Mouse (Mus musculus): ENCODE results near the gene Nfkbil1. TPM values are rescaled to one million over a fixed set of nuclear protein-coding genes. Genes with fewer than 3 reads are reported as not detected.

Nfkbil1 gene
- polyA plus RNA-seq, 1 experiment from 2014 or later = 10.8 TPM

GRCm38 (mm10) chr17:35252619-35253292 lies 17.2 kb upstream of the Nfkbil1 start:
- no peak for ATAC-seq (ENCODE audit: low read depth)
- Histone ChIP-seq H3K4me2 (no peak overlapping the region), H3K9me3 (no peaks in the 10 kb centered on the region), H3K4me3 (no peak overlapping the region), H3K27me3 (no peaks in the 10 kb centered on the region), H3K9ac (no peak overlapping the region), H3K4me1 (replicated peaks) (peaks cover under 1% of the 10 kb centered on the region; the same call in 1 of the 2 replicates), H3K36me3 (peaks cover 67% of the 10 kb centered on the region), H3K27ac (replicated peaks) (no peak overlapping the region)
- 86% methylated on average over 18 of the region's 18 CpGs for WGBS

DNA sequence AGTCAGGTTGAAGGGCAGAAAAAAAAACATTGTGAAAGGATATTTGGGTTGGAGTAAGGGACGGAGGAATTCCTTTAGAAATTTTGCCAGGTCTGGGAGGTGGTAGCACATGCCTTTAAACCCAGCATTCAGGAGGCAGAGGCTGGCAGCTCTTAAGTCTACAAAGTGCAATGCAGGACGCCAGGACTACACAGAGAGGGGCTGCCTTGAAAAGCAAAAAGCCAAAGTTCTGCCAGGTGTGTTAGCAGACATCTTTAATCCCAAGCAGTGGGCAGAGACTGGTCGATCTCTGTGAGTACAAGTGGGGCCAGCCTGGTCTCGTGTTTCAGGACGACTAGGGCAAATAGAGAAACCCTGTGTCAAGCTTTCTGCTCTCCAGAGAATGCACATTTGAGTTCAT lies 16.4 kb upstream of the Nfkbil1 start:
- Histone ChIP-seq H3K4me3 (no peak overlapping the region), H3K27ac (replicated peaks) (no peak overlapping the region), H3K4me2 (no peak overlapping the region), H3K9me3 (no peaks in the 10 kb centered on the region), H3K27me3 (no peaks in the 10 kb centered on the region), H3K36me3 (peaks cover 75% of the 10 kb centered on the region), H3K4me1 (replicated peaks) (peaks cover 4% of the 10 kb centered on the region), H3K9ac (no peak overlapping the region)
- ATAC-seq (ENCODE audit: low read depth) = no peak
- WGBS = 82% methylated on average over 5 of the region's 5 CpGs

GRCm38 (mm10) chr17:35251162-35251719 lies 15.6 kb upstream of the Nfkbil1 start:
- H3K27ac ChIP-seq (replicated peaks) = no peak overlapping the region
- no peak overlapping the region for H3K9ac ChIP-seq
- ATAC-seq (ENCODE audit: low read depth) = no peak

DNA sequence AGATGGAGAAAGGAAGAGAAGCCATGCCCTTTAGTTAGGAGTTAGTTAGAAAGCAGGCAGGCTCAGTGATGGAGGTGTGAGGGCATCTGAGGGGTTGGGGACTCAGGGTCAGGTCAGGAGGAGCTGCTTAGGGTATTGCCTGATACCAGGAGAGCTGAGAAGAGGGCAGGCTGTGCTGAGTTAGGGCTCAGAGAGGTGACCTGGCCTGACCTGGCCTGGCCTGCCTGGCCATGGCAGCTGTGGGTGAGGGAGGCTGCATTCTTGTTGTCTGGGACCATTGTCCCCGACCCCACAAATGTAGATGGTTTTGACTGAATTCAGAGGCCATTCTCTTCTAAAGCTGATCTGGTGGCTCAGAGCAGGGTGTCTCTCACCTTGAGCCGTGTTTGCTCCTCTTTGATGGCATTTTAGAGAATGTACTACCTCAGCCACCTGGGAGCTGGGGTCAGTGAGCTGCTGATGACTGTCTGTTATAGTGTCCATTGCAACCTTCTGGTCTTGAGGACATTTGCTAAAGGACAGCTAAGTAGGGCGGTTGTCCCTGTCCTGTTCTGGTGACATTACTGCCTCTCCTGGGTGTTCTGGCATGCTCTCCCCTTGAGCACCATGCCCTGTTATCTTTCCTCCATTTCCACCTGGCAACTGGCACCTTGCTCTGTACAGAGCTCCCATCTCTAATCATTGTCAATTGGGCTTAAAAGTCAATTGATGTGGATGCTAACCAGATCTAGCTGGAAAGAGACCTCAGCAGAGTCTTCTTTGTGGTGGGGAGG lies 14.9 kb upstream of the Nfkbil1 start:
- no peaks in the 10 kb centered on the region for H3K27me3 ChIP-seq
- H3K9me3 ChIP-seq = no peaks in the 10 kb centered on the region
- H3K4me1 ChIP-seq (replicated peaks) = peaks cover 18% of the 10 kb centered on the region
- WGBS = 91% methylated on average over 3 of the region's 3 CpGs
- no peak overlapping the region for H3K27ac ChIP-seq (replicated peaks)
- ATAC-seq (ENCODE audit: low read depth) = no peak
- H3K9ac ChIP-seq = no peak overlapping the region
- H3K36me3 ChIP-seq = peaks cover 89% of the 10 kb centered on the region
- no peak overlapping the region for H3K4me3 ChIP-seq
- H3K4me2 ChIP-seq = no peak overlapping the region

More at GRCm38 (mm10) chr17:35251162-35251719, 15.6 kb upstream of the Nfkbil1 start:
- WGBS = 85% methylated on average over 15 of the region's 15 CpGs
- peaks cover 82% of the 10 kb centered on the region for H3K36me3 ChIP-seq
- H3K4me1 ChIP-seq (replicated peaks) = peaks cover 11% of the 10 kb centered on the region
- H3K27me3 ChIP-seq = no peaks in the 10 kb centered on the region
- H3K9me3 ChIP-seq = no peaks in the 10 kb centered on the region
- no peak overlapping the region for H3K4me3 ChIP-seq
- H3K4me2 ChIP-seq = no peak overlapping the region

DNA sequence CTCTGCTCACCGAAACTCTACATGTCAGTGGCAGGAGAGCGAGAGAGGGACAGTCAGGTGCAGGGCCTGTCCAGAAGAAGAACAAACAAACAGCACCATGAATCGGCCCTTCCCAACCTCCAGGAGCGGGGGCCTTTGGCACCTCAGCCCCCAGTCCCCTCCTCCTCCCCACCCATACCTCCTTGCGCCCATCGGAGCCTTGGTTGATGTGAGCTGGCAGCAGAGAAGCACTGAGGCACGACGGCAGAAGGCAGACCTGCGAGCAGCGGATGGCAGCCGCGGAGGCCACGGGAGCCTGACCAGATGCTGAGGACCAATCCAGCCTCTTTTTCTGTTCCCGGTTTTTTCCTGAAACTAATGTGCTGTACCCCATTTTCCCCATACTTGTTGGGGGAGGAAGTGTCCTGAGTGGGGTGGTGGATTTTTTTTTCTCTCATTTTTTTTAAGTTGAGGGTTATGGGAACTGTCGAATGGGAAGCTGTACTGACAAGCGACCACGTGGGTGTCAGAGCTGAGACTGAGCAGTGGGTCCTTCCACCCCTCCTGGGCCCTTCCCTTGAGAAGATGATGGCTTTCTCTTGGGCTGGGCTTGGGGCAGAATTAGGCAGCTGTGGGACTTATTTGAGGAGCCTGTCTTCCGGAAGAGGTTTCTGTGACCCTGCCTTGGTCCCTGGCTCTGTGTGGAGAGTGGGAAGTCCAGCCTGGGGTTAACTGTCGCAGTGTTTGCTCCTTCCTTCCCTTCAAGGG lies 14.0 kb upstream of the Nfkbil1 start:
- no peaks in the 10 kb centered on the region for H3K27me3 ChIP-seq
- H3K9me3 ChIP-seq = no peaks in the 10 kb centered on the region
- no peak overlapping the region for H3K4me2 ChIP-seq
- peaks cover 98% of the 10 kb centered on the region for H3K36me3 ChIP-seq
- H3K4me3 ChIP-seq = no peak overlapping the region
- ATAC-seq (ENCODE audit: low read depth) = no peak
- 87% methylated on average over 19 of the region's 19 CpGs for WGBS
- peaks cover 27% of the 10 kb centered on the region for H3K4me1 ChIP-seq (replicated peaks)
- no peak overlapping the region for H3K9ac ChIP-seq
- no peak overlapping the region for H3K27ac ChIP-seq (replicated peaks)

- Histone ChIP-seq H3K4me2 (no peak overlapping the region), H3K27ac (replicated peaks) (no peak overlapping the region), H3K27me3 (no peaks in the 10 kb centered on the region), H3K4me3 (no peak overlapping the region), H3K9me3 (no peaks in the 10 kb centered on the region), H3K9ac (no peak overlapping the region), H3K36me3 (peaks cover 98% of the 10 kb centered on the region), H3K4me1 (replicated peaks) (peaks cover 34% of the 10 kb centered on the region)
- no peak for ATAC-seq (ENCODE audit: low read depth)
- WGBS = 88% methylated on average over 14 of the region's 14 CpGs
These were observed 13.4 kb upstream of the Nfkbil1 start for GRCm38 (mm10) chr17:35248986-35249385.

- Histone ChIP-seq H3K27me3 (no peaks in the 10 kb centered on the region), H3K9me3 (no peaks in the 10 kb centered on the region), H3K4me1 (replicated peaks) (peaks cover 44% of the 10 kb centered on the region), H3K36me3 (peaks cover 89% of the 10 kb centered on the region), H3K27ac (replicated peaks) (no peak overlapping the region), H3K4me3 (no peak overlapping the region), H3K4me2 (no peak overlapping the region), H3K9ac (0 out of 2 replicates have a peak overlapping the region, but pooled peaks have one; percentile 4)
- 83% methylated on average over 7 of the region's 7 CpGs for WGBS
- ATAC-seq (ENCODE audit: low read depth) = no peak
These were observed 11.6 kb upstream of the Nfkbil1 start for GRCm38 (mm10) chr17:35247144-35247543.

DNA sequence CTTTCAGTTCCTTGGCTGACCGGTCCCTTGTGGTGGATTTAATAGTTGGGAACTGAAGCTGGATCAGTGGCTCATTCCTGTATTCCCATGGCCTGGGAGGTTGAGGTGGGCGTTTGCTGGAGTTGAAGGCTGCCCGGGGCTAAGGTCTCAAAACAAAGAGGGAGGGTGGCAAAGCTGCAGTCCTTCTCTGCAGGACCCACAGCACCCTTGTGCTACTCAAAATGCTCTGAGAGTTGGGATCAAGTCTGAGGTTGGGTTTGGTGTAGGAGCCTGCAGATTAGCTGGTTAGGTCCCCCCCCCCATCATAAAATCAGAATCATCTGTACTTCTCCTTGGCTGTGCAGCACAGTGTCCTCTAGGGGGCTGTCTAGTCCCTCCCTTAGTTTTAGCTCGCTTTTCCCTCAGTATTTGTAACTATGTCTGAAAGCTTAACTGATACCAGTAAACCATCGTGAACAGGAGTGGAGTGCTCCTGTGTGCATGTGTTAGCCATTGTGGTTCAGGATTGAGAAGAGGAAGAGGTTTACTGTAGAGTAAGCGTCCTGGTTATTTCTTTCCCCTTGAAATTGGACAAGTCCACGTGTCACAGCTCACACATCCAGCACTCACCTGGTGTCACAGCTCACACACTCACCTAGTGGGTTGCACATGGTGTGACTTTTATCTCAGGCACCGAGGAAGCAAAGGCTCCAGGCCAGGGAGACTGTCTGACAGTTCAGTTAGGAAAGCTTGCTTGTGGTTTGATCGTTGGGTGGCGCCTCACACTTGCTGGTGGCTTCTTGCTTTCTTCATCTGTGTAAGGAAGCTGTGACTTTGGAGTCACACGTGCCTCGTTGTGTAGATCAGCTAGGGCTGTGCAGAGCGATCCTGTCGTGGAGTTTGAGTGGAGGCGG lies 10.4 kb upstream of the Nfkbil1 start:
- ATAC-seq (ENCODE audit: low read depth) = no peak
- no peaks in the 10 kb centered on the region for H3K9me3 ChIP-seq
- peaks cover 79% of the 10 kb centered on the region for H3K36me3 ChIP-seq
- no peaks in the 10 kb centered on the region for H3K27me3 ChIP-seq
- no peak overlapping the region for H3K27ac ChIP-seq (replicated peaks)
- WGBS = 84% methylated on average over 15 of the region's 15 CpGs
- H3K9ac ChIP-seq = peak overlapping the region; percentile 100
- H3K4me3 ChIP-seq = peak overlapping the region; percentile 99
- peak overlapping the region; percentile 93 for H3K4me2 ChIP-seq
- peaks cover 44% of the 10 kb centered on the region for H3K4me1 ChIP-seq (replicated peaks)

GRCm38 (mm10) chr17:35244999-35245398 lies 9.4 kb upstream of the Nfkbil1 start:
- no peaks in the 10 kb centered on the region for H3K9me3 ChIP-seq
- peak overlapping the region; percentile 100 for H3K9ac ChIP-seq
- peak overlapping the region; percentile 93 for H3K4me2 ChIP-seq
- peaks cover 53% of the 10 kb centered on the region for H3K4me1 ChIP-seq (replicated peaks)
- ATAC-seq (ENCODE audit: low read depth) = no peak
- H3K36me3 ChIP-seq = peaks cover 69% of the 10 kb centered on the region
- no peak overlapping the region for H3K27ac ChIP-seq (replicated peaks)
- H3K27me3 ChIP-seq = no peaks in the 10 kb centered on the region
- 78% methylated on average over 2 of the region's 2 CpGs for WGBS
- H3K4me3 ChIP-seq = peak overlapping the region; percentile 99

DNA sequence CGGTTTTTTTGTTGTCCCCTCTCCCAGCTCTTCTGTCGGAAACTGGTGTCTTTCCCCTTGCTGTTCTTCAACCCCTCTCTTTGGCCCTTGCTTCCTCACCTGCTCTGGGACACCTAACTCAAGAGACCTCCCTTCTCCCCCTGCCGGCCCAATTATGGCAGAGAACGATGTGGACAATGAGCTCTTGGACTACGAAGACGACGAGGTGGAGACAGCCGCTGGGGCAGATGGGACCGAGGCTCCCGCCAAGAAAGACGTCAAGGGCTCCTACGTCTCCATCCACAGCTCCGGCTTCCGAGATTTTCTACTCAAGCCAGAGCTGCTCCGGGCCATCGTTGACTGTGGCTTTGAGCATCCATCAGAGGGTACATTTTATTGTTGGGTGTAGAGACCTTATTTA lies 7.5 kb upstream of the Nfkbil1 start:
- peaks cover 50% of the 10 kb centered on the region for H3K36me3 ChIP-seq
- peaks cover 55% of the 10 kb centered on the region for H3K4me1 ChIP-seq (replicated peaks)
- H3K4me3 ChIP-seq = peak overlapping the region; percentile 99
- H3K4me2 ChIP-seq = peak overlapping the region; percentile 93
- peak overlapping the region; percentile 100 for H3K9ac ChIP-seq
- ATAC-seq (ENCODE audit: low read depth) = no peak
- no peaks in the 10 kb centered on the region for H3K27me3 ChIP-seq
- WGBS = 2% methylated on average over 16 of the region's 16 CpGs
- H3K9me3 ChIP-seq = no peaks in the 10 kb centered on the region
- H3K27ac ChIP-seq (replicated peaks) = peak overlapping the region; percentile 100

All from neural tube, embryonic 13.5 days (tissue).